Mouse (Mus musculus): ENCODE measurements at regions not wholly inside any gene's neighbourhood (a gene's known extent, or its start where the extent isn't known, plus 50 kb on each side); places are given as distances from the start of the nearest gene placed in this dataset.

GRCm38 (mm10) chr11:17549148-17549547 lies 291.8 kb downstream of the C1d start:
- Histone ChIP-seq H3K27ac (ENCODE audit: low read depth, low read length) (no peak overlapping the region), H3K4me2 (ENCODE audit: low read length) (no peak overlapping the region), H3K9me3 (ENCODE audit: control insufficient read depth, low read length) (no peaks in the 10 kb centered on the region), H3K27me3 (replicated peaks; ENCODE audit: control insufficient read depth, insufficient read depth, low read length) (no peaks in the 10 kb centered on the region), H3K4me3 (ENCODE audit: low read length) (no peak overlapping the region), H3K4me1 (ENCODE audit: control insufficient read depth, insufficient read depth, low read depth, low read length) (peaks cover 2% of the 10 kb centered on the region; the same call in 1 of the 2 replicates), H3K36me3 (ENCODE audit: control insufficient read depth, insufficient read depth, low read length) (no peaks in the 10 kb centered on the region), H3K9ac (ENCODE audit: low read depth, low read length) (no peak overlapping the region)
- no peak for ATAC-seq
- 76% methylated on average over 5 of the region's 5 CpGs for WGBS

- Histone ChIP-seq H3K4me2 (ENCODE audit: low read length) (no peak overlapping the region), H3K27ac (ENCODE audit: low read depth, low read length) (no peak overlapping the region), H3K4me1 (ENCODE audit: control insufficient read depth, insufficient read depth, low read depth, low read length) (no peaks in the 10 kb centered on the region; the same call in 1 of the 2 replicates), H3K27me3 (replicated peaks; ENCODE audit: control insufficient read depth, insufficient read depth, low read length) (no peaks in the 10 kb centered on the region), H3K9me3 (ENCODE audit: control insufficient read depth, low read length) (no peaks in the 10 kb centered on the region; the same call in 1 of the 2 replicates), H3K9ac (ENCODE audit: low read depth, low read length) (no peak overlapping the region), H3K36me3 (ENCODE audit: control insufficient read depth, insufficient read depth, low read length) (no peaks in the 10 kb centered on the region), H3K4me3 (ENCODE audit: low read length) (no peak overlapping the region)
- 72% methylated on average over 3 of the region's 3 CpGs for WGBS
- no peak for ATAC-seq
Measured at GRCm38 (mm10) chr11:17555276-17555675, 297.9 kb downstream of the C1d start.

- Histone ChIP-seq H3K36me3 (ENCODE audit: control insufficient read depth, insufficient read depth, low read length) (no peaks in the 10 kb centered on the region), H3K4me2 (ENCODE audit: low read length) (no peak overlapping the region), H3K27ac (ENCODE audit: low read depth, low read length) (no peak overlapping the region), H3K4me1 (ENCODE audit: control insufficient read depth, insufficient read depth, low read depth, low read length) (no peaks in the 10 kb centered on the region), H3K9me3 (ENCODE audit: control insufficient read depth, low read length) (no peaks in the 10 kb centered on the region), H3K27me3 (replicated peaks; ENCODE audit: control insufficient read depth, insufficient read depth, low read length) (no peaks in the 10 kb centered on the region), H3K9ac (ENCODE audit: low read depth, low read length) (no peak overlapping the region), H3K4me3 (ENCODE audit: low read length) (no peak overlapping the region)
- 72% methylated on average over 3 of the region's 3 CpGs for WGBS
- no peak for ATAC-seq
Measured at GRCm38 (mm10) chr11:17591780-17592487, 334.6 kb downstream of the C1d start.

- 83% methylated on average over 6 of the region's 6 CpGs for WGBS
- no peak overlapping the region for H3K9ac ChIP-seq (ENCODE audit: low read depth, low read length)
- H3K36me3 ChIP-seq (ENCODE audit: control insufficient read depth, insufficient read depth, low read length) = no peaks in the 10 kb centered on the region
- no peak overlapping the region for H3K4me2 ChIP-seq (ENCODE audit: low read length)
- H3K4me1 ChIP-seq (ENCODE audit: control insufficient read depth, insufficient read depth, low read depth, low read length) = no peaks in the 10 kb centered on the region
- no peak overlapping the region for H3K4me3 ChIP-seq (ENCODE audit: low read length)
- ATAC-seq = no peak
- H3K27me3 ChIP-seq (replicated peaks; ENCODE audit: control insufficient read depth, insufficient read depth, low read length) = no peaks in the 10 kb centered on the region
- no peaks in the 10 kb centered on the region for H3K9me3 ChIP-seq (ENCODE audit: control insufficient read depth, low read length)
- H3K27ac ChIP-seq (ENCODE audit: low read depth, low read length) = no peak overlapping the region
Measured at GRCm38 (mm10) chr11:17603726-17604493, 346.5 kb downstream of the C1d start.

GRCm38 (mm10) chr11:17620462-17621248 lies 333.0 kb downstream of the Etaa1 start:
- no peak overlapping the region for H3K27ac ChIP-seq (ENCODE audit: low read depth, low read length)
- H3K4me1 ChIP-seq (ENCODE audit: control insufficient read depth, insufficient read depth, low read depth, low read length) = no peaks in the 10 kb centered on the region
- no peak overlapping the region for H3K9ac ChIP-seq (ENCODE audit: low read depth, low read length)
- no peaks in the 10 kb centered on the region for H3K27me3 ChIP-seq (replicated peaks; ENCODE audit: control insufficient read depth, insufficient read depth, low read length)
- H3K4me2 ChIP-seq (ENCODE audit: low read length) = no peak overlapping the region
- H3K9me3 ChIP-seq (ENCODE audit: control insufficient read depth, low read length) = no peaks in the 10 kb centered on the region
- no peaks in the 10 kb centered on the region for H3K36me3 ChIP-seq (ENCODE audit: control insufficient read depth, insufficient read depth, low read length)
- no peak for ATAC-seq
- no peak overlapping the region for H3K4me3 ChIP-seq (ENCODE audit: low read length)
- WGBS = 81% methylated on average over 3 of the region's 3 CpGs

GRCm38 (mm10) chr11:17629541-17630171 lies 324.0 kb downstream of the Etaa1 start:
- Histone ChIP-seq H3K4me1 (ENCODE audit: control insufficient read depth, insufficient read depth, low read depth, low read length) (no peaks in the 10 kb centered on the region), H3K4me3 (ENCODE audit: low read length) (no peak overlapping the region), H3K9ac (ENCODE audit: low read depth, low read length) (no peak overlapping the region), H3K27me3 (replicated peaks; ENCODE audit: control insufficient read depth, insufficient read depth, low read length) (no peaks in the 10 kb centered on the region), H3K27ac (ENCODE audit: low read depth, low read length) (no peak overlapping the region), H3K9me3 (ENCODE audit: control insufficient read depth, low read length) (no peaks in the 10 kb centered on the region), H3K4me2 (ENCODE audit: low read length) (no peak overlapping the region), H3K36me3 (ENCODE audit: control insufficient read depth, insufficient read depth, low read length) (no peaks in the 10 kb centered on the region)
- ATAC-seq = peak; percentile 40; the same call in 1 of the 2 replicates
- 85% methylated on average over 2 of the region's 2 CpGs for WGBS

GRCm38 (mm10) chr11:17630172-17630553 lies 323.5 kb downstream of the Etaa1 start:
- no peak overlapping the region for H3K27ac ChIP-seq (ENCODE audit: low read depth, low read length)
- WGBS = 22% methylated on average over 1 of the region's 1 CpGs
- H3K27me3 ChIP-seq (replicated peaks; ENCODE audit: control insufficient read depth, insufficient read depth, low read length) = no peaks in the 10 kb centered on the region
- H3K9me3 ChIP-seq (ENCODE audit: control insufficient read depth, low read length) = no peaks in the 10 kb centered on the region
- H3K36me3 ChIP-seq (ENCODE audit: control insufficient read depth, insufficient read depth, low read length) = no peaks in the 10 kb centered on the region
- H3K4me3 ChIP-seq (ENCODE audit: low read length) = no peak overlapping the region
- H3K4me2 ChIP-seq (ENCODE audit: low read length) = no peak overlapping the region
- no peak for ATAC-seq
- no peaks in the 10 kb centered on the region for H3K4me1 ChIP-seq (ENCODE audit: control insufficient read depth, insufficient read depth, low read depth, low read length)
- no peak overlapping the region for H3K9ac ChIP-seq (ENCODE audit: low read depth, low read length)

- Histone ChIP-seq H3K36me3 (ENCODE audit: control insufficient read depth, insufficient read depth, low read length) (no peaks in the 10 kb centered on the region), H3K27ac (ENCODE audit: low read depth, low read length) (no peak overlapping the region), H3K4me3 (ENCODE audit: low read length) (no peak overlapping the region), H3K9me3 (ENCODE audit: control insufficient read depth, low read length) (no peaks in the 10 kb centered on the region), H3K4me2 (ENCODE audit: low read length) (no peak overlapping the region), H3K27me3 (replicated peaks; ENCODE audit: control insufficient read depth, insufficient read depth, low read length) (no peaks in the 10 kb centered on the region), H3K9ac (ENCODE audit: low read depth, low read length) (no peak overlapping the region), H3K4me1 (ENCODE audit: control insufficient read depth, insufficient read depth, low read depth, low read length) (no peaks in the 10 kb centered on the region)
- WGBS = 68% methylated on average over 3 of the region's 3 CpGs
- ATAC-seq = no peak
Measured at GRCm38 (mm10) chr11:17637158-17637557, 316.5 kb downstream of the Etaa1 start.
